Mouse (Mus musculus): ENCODE measurements around the gene Erp44.

Erp44 gene

DNA sequence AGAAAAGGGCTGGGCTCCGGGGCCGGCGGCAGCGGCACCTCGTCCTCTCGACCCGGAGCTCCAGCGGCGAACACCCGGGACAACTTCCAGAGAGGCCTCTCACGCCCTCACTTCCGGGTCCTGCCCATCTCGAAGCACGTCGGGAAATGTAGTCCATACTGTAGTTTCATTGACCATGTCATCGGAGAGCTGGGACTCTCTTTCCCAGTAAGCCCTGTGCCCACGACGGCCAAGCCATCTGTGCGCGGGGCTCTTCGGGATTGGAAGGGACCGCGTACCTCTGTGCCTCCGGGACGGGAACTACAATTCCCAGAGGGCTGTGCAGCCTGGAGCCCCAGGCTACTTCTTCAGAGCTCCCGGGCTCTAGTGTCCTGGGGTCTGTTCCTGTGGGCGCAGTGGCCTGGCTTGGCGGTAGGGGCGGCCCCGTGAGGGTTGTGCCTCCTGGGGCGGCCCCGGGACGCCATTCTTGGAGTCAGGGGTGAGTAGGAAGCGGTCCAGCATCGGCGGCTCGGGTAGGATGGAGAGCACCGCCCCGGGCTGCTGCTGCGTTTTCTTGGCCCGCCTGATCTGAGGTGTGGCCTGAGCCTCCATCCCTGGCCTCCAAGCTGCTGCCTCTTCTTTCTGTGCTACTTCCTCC, at the start of gene Erp44, which contains the start of gene Invs:
Gene Erp44 (minus strand): TSS at position 61 of the 637 bp plus-strand sequence.
Gene Invs (plus strand): TSS at position 263 of the 637 bp plus-strand sequence.
- DNase-seq (ENCODE audit: low read depth, low spot score) = peak; percentile 98

DNA sequence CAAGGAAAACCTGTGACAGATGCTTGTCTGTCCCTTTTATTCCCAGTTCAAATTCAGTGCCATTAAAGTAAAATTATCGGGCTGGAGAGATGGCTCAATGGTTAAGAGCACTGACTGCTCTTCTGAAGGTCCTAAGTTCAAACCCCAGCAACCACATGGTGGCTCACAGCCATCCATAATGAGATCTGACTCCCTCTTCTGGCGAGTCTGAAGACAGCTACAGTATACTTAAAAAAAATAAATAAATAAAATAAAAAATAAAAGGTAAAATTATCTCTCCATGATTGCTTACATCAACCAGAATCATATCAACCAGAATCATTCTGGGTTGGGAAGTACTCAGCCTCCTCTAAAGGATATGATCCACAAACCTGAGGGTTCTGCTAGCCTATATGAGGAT, 48.7 kb upstream of the Erp44 start:
- no peak for DNase-seq (ENCODE audit: low read depth, low spot score)

DNA sequence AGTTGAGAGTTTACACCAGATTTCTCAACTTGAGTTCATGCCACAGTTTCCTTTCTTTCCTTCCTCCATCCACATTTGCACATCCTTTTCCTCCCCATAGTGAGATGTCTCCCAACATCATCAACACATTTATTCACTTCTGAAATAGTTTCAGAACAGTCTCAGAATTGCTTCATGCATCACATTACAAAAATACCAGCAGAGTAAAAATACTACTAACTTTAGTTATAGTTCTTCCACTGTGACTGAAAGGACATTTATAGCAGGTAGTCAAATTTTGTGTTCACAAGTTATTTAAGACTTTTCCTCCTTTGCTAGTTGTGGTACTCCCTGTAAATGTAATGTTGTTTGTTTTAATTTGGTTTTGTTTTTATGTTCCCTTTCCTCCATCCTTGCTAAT, 47.8 kb upstream of the Erp44 start:
- no peak for DNase-seq (ENCODE audit: low read depth, low spot score)

DNA sequence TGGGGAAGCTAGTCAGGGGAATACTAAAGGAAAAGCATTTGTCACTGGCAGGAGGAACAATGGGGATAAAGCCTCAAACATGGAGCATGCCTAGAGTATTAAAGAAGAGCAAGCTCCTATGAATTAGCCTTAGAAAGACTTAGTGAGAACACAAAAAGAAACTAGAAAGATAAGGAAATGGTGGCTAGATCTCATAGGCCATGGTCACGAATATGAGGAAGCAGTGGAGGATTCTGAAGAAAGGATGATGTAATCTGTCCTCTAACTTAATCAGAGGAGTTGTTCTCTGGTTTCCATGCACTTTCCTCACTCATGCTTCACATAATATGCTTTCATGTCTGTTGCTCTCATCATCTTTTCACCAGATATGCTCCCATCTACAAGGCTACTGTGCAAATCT, 42.7 kb upstream of the Erp44 start:
- no peak for DNase-seq (ENCODE audit: low read depth, low spot score)

DNA sequence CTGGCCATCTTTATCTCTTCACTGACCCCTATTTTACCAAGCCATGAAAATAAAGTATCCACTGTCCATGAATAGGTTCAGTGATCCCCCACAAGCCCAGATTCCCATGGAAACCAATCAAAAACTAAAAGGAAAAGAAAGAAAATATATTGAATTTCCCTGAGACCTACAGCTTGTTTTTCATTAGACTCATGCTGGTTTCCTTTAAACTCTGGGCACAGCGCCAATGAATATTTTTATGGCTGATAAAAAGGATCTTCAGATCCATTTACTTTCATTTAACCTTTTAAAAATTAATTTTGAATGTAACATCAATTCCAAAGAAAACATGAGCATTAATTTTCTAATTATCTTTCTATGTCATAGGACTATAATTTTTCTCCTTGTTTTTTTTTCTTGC, 41.9 kb upstream of the Erp44 start:
- DNase-seq (ENCODE audit: low read depth, low spot score) = no peak

DNA sequence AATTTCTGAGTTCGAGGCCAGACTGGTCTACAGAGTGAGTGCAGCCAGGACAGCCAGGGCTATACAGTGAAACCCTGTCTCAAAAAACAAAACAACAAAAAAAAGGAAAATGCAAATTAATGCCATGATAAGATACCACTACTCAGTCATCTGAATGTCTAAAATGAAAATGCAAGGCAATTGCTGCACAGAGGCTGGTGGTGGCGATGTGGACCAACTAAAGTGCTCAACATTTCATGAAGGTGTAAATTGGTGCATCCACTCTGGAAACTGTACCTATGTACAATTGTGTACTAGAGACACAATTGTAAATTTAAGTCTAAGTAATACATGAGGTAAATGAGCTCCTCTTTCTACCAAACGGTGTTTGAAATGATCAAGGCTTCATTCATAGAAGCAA, 36.7 kb upstream of the Erp44 start:
- no peak for DNase-seq (ENCODE audit: low read depth, low spot score)

DNA sequence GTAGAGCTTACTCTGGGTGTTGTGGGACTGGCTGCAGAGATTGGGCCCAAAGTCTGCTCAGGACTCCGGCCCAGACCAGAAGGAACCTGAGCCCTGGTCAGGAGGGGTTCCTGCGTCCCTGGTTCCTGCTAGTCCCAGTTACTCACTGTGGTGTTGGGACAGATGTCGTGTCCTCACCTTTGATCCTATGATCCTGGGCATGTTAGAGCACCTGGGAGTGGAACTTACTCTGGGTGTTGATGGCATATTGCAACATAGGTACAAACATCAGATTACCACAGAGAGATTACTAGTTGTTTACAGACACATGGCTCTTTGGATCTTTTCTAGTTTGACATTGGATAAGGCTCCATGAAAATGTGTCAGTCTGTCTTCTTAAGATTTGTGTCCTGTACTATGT, 35.5 kb upstream of the Erp44 start:
- DNase-seq (ENCODE audit: low read depth, low spot score) = no peak

DNA sequence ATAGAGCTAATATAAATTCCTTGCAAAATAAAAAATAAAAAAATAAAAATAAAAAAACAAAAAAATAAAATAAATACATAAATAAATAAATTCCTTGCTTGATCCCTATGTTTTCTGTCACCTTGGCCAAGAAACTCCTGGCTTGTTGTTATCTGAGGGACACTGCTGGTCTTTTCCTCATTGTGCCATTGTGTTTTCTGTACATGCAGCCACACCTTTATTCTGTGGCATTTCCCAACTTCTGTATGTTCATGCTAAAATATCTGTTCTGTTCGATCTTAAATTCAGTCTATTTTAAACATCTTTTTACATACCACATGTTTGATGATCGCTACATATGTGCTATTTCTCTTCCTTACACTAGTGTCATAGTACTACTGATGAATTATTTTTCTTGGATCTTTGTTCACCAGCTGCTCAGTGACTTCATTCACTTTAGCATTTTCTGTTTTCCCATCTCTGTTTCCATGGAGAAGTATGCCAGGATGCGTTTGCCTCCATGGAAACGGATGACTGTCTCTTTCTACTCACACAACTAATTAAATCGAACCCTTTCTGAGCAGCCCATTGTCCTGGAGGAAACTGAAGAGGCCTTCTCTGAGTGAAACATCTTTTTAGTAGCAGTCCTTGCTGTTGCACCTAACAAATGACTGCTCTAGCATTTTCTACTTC, 7.9 kb upstream of the Erp44 start:
- peak; percentile 72 for DNase-seq (ENCODE audit: low read depth, low spot score)

DNA sequence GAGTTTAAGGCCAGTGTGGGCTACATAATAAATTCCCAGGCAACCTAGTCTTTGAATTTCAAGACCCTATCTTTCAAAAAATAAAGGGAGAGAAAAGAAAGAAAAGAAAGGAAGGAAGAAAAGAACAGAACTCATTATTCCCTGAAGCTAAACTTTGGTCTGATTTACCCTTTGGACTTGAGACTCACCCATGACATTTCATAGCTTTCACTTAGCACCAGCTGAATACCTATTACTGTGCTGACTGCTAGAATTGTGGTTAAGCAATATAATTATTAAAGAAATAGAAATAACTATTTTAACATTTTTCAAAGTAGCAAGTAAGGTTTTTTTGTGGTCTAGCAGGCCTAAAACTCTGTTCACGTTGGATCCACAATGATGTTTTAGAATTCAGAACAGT, 1.8 kb upstream of the Erp44 start:
- no peak for DNase-seq (ENCODE audit: low read depth, low spot score)

DNA sequence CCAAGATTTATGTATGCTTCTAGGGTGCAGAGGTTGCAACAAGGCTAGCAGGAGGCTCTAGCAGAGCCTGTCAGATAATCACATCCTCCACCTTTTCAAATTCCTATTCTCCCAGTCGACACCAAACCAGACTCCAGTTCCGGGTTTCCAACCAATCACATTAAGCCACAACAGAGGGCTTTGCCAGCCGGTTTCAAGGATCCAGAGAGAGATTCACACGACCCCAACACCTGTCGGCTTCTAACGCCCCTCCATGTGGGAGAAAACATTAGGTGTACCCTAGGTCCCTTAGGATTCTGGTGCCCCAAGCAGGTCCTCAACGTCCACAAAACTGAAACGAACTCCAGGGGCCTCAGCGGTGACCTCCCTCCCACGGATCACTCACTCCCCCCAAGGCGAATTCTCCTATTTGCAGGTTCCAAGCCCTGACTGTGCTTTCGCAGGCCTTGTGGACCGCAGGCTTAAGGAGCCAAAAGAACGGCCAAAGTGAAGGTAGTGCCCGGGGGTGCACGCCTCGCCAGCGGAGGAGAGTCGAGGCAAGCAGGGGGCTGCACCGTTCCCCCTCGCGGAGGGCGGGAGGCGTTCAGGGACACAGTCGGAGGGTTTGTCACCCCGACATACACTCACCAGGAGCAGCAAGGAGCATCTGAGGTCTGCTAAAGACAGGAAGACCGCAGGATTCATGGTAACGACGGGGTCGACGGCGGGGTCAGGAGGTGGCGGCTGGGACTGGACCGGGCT, 431 bp downstream of the Erp44 start:
- DNase-seq (ENCODE audit: low read depth, low spot score) = peak; percentile 54

DNA sequence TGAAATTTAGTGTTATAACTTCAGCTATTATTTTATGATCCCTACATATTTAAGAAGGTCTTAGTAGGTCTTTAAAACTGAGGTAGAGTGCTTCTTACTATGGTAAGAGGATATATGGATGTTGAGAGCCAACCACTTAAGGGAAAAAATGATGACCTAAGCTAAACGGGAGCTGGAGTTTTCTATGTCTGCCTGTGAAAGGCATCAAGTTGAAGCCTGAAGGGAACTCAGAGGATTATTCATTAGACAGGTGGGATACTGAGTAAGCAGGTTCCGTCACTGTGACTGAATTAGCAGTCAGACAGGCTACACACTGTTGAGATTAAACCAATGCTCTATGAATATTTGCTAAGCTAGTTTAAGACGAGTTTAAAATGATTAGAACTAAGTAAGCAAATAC, 2.3 kb downstream of the Erp44 start:
- DNase-seq (ENCODE audit: low read depth, low spot score) = no peak

DNA sequence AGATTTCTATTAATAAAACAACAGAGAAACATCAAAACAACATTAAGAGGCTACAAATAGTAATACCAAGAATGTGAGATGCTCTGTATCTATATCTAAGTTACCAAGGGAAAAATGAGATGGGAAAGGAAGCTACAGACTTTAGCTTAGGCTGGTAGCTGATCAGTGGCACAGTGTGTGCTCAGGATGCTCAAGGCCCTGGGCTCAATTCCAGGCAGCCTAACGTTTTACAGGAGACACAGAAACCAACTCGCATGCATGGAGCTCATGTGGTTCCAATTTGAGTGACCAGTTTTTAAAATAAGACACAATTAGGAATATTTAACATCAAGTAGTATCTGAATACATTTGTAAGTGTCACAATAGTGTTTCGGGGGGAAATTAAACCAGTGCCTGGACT, 3.6 kb downstream of the Erp44 start:
- no peak for DNase-seq (ENCODE audit: low read depth, low spot score)

DNA sequence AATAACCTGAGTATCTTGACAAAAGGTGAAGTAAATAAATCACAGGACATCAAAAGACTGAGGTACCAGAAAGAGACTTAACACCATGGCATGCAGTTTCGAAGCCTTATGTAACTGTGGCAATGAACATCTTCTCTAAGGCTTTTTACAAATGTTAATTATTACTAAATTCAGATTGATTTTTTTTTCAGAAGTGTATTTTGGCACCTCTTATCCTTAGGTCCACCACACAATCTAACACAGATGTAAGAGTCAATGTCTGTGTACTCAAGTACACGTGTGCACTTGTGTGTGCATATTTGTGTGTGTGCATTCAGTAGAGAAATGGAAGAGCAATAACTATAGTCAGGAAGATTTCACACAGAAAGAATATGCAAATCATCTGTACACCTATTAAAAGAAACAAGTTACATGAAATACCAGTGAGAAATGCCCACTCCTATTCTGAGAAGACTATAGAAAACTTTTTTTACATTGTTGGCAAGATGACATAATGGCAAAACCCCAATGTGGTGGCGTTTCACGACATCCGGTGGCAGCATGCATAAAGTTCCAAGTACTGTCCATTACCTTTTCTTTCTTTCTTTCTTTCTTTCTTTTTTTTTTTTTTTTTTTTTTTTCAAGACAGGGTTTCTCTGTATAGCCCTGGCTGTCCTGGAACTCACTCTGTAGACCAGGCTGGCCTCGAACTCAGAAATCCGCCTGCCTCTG, 6.1 kb downstream of the Erp44 start:
- no peak for DNase-seq (ENCODE audit: low read depth, low spot score)

DNA sequence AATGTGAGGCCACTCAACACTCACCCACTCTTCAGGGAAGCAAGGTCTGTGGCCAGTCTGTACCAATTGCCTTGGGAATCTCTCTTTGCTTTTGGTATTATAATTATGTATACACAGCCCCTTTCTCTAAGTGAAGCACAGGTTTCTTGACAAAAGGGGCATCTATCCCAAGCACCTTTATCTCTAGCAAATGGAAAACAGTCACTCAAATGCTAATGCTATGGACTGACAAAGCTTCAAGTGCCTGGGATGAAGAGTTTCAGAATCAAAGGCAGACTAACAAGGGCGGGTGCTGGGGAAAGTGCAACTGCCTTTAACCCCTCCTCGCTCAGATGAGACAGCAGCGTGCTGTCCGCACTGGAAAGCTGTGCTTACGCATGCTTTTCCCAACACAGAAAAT, 7.5 kb downstream of the Erp44 start:
- no peak for DNase-seq (ENCODE audit: low read depth, low spot score)

DNA sequence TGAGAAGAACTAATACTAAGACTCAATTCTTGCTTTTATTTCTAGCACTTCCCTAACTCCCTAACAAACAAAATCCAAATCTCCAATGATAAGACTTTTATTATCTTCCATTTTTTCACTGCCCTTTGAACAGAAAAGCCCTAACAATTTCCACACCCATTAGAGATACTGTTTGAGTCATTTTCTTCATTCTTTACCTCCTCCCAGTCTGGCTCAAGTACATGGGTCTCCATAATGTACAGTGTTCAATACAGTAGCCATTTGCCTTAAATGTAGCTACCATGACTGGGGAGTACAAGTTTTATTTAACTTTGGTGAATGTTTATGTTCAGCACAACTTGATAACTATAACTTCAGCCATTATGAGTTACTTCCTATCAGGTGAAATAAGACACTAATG, 8.8 kb downstream of the Erp44 start:
- DNase-seq (ENCODE audit: low read depth, low spot score) = no peak

DNA sequence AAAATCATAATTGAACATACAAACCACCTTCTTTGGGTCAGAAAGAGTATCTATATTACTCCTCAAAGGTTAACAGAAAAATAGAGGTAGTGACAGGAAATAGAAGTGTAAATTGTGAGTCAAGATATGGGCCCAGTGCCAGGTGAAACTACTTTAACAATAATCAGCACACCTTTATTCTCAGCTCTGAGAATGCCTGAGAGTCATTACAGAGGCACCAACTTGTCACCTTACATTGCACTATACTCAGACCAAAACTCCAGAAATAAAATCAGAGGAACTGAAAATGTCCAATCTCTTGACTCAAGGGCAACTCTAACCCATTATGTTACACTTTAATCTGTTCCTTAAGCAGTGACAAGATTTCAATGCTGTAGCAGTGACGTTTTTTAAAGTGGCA, 11.2 kb downstream of the Erp44 start:
- no peak for DNase-seq (ENCODE audit: low read depth, low spot score)

DNA sequence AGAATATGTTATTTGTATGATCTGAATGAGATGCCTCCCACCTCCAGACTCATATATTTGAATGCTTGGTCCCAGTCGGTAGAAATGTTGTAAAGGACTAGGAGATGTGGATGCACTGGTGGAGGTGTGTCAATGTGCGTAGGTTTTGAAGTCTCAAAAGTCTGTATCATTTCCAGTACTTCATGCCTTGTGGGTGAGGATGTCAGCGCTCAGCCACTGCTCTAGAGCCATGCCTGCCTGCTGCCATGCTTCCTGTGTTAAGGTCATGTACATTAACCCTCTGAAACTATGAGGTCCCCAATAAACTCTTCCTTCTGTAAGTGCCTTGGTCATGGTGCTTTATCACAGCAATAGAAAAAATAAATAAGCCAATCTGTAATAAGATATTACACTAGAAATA, 11.7 kb downstream of the Erp44 start:
- no peak for DNase-seq (ENCODE audit: low read depth, low spot score)

DNA sequence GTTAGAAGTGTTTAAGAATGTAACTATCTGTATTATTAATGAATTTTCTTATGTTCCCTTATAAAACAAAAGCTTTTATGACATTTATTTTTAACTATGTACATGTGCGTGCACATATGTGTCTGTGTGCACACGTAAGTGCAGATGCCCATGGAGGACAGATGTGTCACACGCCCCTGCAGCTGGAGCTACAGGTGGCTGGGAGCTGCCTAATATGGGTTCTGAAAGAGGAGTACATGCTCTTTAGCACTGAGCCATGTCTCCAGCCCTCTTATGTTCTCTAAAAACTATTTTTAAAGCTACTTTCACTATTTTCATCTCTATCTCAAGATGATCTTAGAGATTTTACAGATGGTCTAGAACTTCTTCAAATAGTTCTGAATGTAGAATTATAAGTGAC, 21.3 kb downstream of the Erp44 start:
- DNase-seq (ENCODE audit: low read depth, low spot score) = no peak

DNA sequence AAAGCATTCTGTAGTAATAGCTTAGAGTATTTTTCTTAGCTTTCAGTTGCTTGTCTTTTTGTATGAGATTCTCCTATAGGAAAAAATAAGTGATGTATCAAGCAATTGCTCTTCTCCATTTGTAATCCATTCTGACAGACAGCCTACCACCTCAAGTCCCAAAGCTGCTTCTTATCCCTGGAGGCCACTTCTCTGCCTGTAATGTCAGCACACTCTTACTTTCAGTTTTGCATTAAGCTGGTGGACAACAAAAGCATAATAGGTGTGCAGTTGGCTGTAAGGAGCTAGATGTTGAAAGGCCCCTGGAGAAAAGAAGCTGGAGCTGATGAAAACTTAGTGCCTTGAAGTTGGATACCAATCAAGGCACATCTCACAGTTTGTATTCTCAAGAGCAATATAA, 26.1 kb downstream of the Erp44 start:
- no peak for DNase-seq (ENCODE audit: low read depth, low spot score)

DNA sequence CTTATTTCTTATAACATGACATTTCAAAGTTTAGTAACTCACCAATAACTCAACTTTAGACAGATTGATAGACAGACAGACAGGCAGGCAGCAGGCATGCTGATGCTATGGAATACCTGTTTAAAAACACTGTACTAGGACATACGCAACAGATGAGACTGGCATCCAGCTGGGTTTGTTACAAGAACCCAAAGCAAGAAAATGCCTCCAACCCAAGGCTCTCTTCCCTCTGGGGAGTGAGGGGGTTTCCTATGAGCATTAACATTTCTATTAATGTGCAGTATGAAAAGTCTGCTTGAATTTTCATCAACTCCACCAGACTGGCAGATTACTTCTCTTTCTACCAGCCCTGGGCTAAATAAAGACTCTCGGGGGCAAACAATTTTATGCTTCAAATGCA, 35.1 kb downstream of the Erp44 start:
- no peak for DNase-seq (ENCODE audit: low read depth, low spot score)

DNA sequence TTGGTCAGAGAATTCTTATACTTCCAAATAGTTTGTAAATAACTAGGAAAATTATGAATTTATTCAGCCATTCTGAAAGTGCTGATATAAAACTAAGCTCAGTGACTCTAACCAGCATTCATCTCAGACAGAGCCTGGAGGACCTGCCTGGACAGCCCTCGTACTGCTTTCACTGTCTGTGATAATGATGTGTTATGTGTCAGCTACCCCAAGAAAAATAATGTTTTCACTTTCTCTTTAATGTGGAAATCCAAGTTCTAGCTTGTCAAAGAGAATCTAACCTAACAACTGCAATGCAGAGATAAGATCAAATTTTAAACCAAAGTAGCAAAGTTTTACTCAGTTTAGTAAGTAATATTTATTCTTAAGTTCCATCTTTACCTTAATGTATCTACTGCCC, 35.6 kb downstream of the Erp44 start:
- no peak for DNase-seq (ENCODE audit: low read depth, low spot score)

DNA sequence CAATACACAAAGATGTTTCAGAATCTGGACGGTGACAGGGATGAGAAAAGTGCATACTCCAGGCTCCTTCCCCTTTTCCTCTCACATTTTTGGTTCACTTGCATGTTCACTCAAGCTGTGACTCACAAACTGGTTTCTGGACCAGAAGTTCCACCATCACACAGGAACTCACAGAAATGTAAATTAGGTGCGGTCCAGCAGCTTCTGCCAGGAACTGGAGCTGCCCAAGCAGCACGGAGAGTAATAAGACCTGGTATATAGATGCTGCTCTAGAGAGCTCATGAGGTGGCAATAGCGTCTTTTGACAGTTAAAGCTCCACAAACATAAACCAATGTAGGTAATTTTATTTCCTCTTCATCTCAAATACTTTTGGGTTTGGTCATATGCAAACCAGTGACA, 36.9 kb downstream of the Erp44 start:
- DNase-seq (ENCODE audit: low read depth, low spot score) = no peak

All from mesoderm, embryonic 11.5 days (tissue).